Mouse (Mus musculus) intestine, embryonic 14.5 days (tissue): ENCODE data around the gene Tnfsf13. TPM values are rescaled to one million over a fixed set of nuclear protein-coding genes. Genes with fewer than 3 reads are reported as not detected.

Source experiments
- ATAC-seq: fragments of 200-750 bp; cut with Nextera tagmentation; replicated peaks from 2 replicates; pipeline ENCODE4 v1.8.0; 2017; ENCODE audit warnings: low read depth, moderate number of reproducible peaks, moderate TSS enrichment, moderate library complexity; ENCODE audit not compliant: low FRiP score, low TSS enrichment
- DNase-seq: peaks from one replicate; pipeline ENCODE4 v3.0.0-alpha.2; 2018; ENCODE audit warnings: low spot score
- H3K27ac ChIP-seq: fragments of 300-500 bp; sonication (generic); 2 replicates; pipeline ENCODE4 v1.5.1; 2014; ENCODE audit warnings: low read depth, mild to moderate bottlenecking, control low read depth
- H3K27me3 ChIP-seq: fragments of 300-500 bp; sonication (generic); replicated peaks from 2 replicates; pipeline ENCODE4 v1.6.1; 2014; ENCODE audit warnings: low read length, control low read depth; ENCODE audit not compliant: control insufficient read depth, insufficient read depth
- H3K36me3 ChIP-seq: fragments of 300-500 bp; sonication (generic); 2 replicates; pipeline ENCODE4 v1.6.1; 2014; ENCODE audit warnings: low read length, control low read depth; ENCODE audit not compliant: control insufficient read depth, insufficient read depth
- H3K4me1 ChIP-seq: fragments of 300-500 bp; sonication (generic); replicated peaks from 2 replicates; pipeline ENCODE4 v1.6.1; 2014; ENCODE audit warnings: low read length, control low read depth, mixed read lengths; ENCODE audit not compliant: control insufficient read depth, insufficient read depth
- H3K4me2 ChIP-seq: fragments of 300-500 bp; sonication (generic); 2 replicates; pipeline ENCODE4 v1.6.1; 2014; ENCODE audit warnings: low read length
- H3K4me3 ChIP-seq: fragments of 300-500 bp; sonication (generic); 2 replicates; pipeline ENCODE4 v1.5.1; 2014; ENCODE audit warnings: low read depth, low read length, control low read depth, mixed read lengths
- H3K9ac ChIP-seq: fragments of 300-500 bp; sonication (generic); 2 replicates; pipeline ENCODE4 v1.6.1; 2014; ENCODE audit warnings: mild to moderate bottlenecking, low read length
- H3K9me3 ChIP-seq: fragments of 300-500 bp; sonication (generic); 2 replicates; pipeline ENCODE4 v1.6.1; 2016; ENCODE audit warnings: low read length, control low read depth; ENCODE audit not compliant: control insufficient read depth
- WGBS: fragments of 180-500 bp; shearing (Covaris S2); extraction: QIAGEN DNeasy Blood & Tissue Kit; methylation state at CpG from one replicate; pipeline ENCODE4 v1.1.7; 2014; 5-methylcytosine and 5-hydroxymethylcytosine counted together
- polyA plus RNA-seq: library from polyadenylated mRNA; unstranded; fragments of >200 nt; fragmentation: Nextera tagmentation; extraction: Ambion mirVana; gene quantifications from 2 replicates; pipeline ENCODE4 v1.2.1, GENCODE M21; 2014

Gene Tnfsf13
- polyA plus RNA-seq, 1 experiment from 2014 or later = not detected

DNA sequence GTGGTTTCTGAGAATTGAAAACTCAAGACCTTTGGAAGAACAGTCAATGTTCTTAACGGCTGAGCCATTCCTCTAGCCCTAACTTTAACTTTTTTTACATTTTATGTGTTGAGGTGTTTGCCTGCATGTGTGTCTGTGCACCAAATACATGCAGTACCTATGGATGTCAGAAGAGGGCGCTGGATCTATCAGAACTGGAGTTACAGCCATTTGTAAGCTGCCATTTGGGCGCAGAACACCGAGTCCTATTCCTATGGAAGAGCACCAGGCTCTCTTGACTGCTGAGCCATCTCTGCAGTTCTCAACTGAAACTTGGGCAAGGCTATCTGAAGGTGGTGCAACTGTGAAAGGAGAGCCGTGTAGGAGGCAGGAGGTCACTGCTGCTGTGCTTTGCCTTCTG is 13.0 kb upstream of the Tnfsf13 start:
- no peak for DNase-seq
- ATAC-seq = no peak
- 72% methylated on average over 5 of the region's 5 CpGs for WGBS
- Histone ChIP-seq H3K4me3 (no peak overlapping the region), H3K36me3 (no peaks in the 10 kb centered on the region), H3K9ac (no peak overlapping the region), H3K4me2 (no peak overlapping the region), H3K4me1 (no peaks in the 10 kb centered on the region), H3K9me3 (0 out of 2 replicates have a peak, but pooled peaks cover 3% of the 10 kb centered on the region), H3K27ac (no peak overlapping the region), H3K27me3 (no peaks in the 10 kb centered on the region)

DNA sequence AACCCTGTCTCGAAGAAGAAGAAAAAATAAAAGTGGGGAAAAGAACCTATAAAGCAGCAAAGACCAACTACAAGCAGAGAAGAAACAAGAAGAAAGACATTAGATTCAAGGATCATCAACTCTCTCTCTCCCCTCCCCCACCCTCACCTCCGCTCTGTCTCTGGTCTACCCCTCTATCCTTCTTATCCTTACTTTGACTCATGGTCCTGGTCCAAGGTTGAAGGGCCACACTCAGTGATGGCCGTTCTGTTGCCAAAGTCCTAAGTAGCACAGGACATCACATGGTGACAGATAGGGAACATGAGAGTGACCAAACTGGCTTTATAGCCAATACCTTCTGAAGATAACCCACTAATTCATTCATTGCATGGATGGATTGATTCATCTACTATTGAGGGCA is 11.8 kb upstream of the Tnfsf13 start:
- H3K4me1 ChIP-seq = no peaks in the 10 kb centered on the region
- no peaks in the 10 kb centered on the region for H3K27me3 ChIP-seq
- ATAC-seq (no peak), DNase-seq (no peak)
- 0 out of 2 replicates have a peak, but pooled peaks cover 3% of the 10 kb centered on the region for H3K9me3 ChIP-seq
- H3K4me2 ChIP-seq = no peak overlapping the region
- 85% methylated on average over 3 of the region's 3 CpGs for WGBS
- H3K9ac ChIP-seq = no peak overlapping the region
- no peak overlapping the region for H3K4me3 ChIP-seq
- H3K27ac ChIP-seq = no peak overlapping the region
- no peaks in the 10 kb centered on the region for H3K36me3 ChIP-seq

DNA sequence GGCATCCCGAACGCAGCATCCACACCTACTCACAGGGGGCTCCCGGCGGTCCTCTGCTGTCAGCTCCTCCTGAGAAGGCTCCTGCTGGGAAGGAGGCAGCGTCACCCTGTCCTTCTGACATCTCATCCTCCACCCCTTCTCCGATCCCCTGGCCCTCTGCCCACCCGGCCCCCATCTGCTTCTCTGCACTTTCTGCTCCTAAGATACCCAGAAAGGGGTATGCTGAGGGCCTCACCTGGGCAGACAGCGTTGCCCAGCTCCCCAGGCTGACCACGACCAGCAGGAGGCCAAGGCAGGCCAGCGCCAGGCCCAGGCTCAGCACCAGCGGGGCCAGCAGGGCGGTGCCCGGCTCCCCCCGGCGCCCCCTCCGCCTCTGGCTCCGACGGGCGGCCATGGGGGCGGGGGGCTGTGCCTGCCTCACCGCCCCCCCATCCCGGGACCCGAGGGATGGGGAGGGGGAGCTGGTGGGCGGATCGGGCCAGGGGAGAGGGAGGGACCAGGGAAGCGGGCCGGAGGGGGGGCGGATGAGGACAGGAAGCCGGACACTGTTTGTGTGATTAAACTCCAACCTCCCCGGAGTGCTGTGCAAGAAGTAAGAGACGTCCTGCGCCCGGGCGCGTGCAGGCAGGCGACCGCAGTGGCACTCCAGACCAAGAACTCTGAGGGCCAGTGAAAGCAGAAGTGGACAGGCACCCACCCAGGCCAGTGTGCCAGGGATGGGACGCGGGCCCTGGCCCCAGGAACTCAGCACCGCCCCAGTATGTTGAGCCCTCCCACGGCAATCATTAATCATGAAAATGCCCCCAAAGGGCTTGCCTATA is 10.0 kb upstream of the Tnfsf13 start, which contains the start of the genes Tnfsf12 and Tnfsfm13:
TSS of gene Tnfsf12 (minus strand) at position 489 of the 821 bp plus-strand sequence.
TSS of gene Tnfsfm13 (minus strand) at position 738 of the 821 bp plus-strand sequence.
- Histone ChIP-seq H3K9ac (peak within 1 kb of the TSS; percentile 59), H3K4me3 (peak within 1 kb of the TSS; percentile 54), H3K27ac (peak within 1 kb of the TSS; percentile 57), H3K36me3 (no peaks in the 10 kb centered on the region), H3K4me2 (peak within 1 kb of the TSS; percentile 79), H3K9me3 (0 out of 2 replicates have a peak, but pooled peaks cover 3% of the 10 kb centered on the region), H3K27me3 (no peaks in the 10 kb centered on the region), H3K4me1 (no peaks in the 10 kb centered on the region)
- ATAC-seq = peak; percentile 69
- peak; percentile 78 for DNase-seq
- WGBS = under 1% methylated on average over 29 of the region's 41 CpGs

DNA sequence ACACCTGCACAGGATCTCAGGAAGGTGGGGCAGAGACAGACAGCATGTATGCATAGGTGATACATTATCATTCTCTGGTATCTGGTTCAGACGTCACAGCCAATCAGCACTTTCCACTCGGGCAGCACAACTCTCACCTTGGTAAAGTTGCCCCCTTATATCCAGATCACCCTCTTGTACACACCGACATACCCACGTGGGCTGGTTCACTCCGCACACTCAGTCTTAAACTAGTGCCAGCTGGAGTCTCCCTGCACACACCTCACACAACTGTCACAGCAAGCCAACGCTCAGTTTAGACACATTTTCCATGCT is 9.4 kb upstream of the Tnfsf13 start:
- no peaks in the 10 kb centered on the region for H3K4me1 ChIP-seq
- 0 out of 2 replicates have a peak, but pooled peaks cover 3% of the 10 kb centered on the region for H3K9me3 ChIP-seq
- no peaks in the 10 kb centered on the region for H3K36me3 ChIP-seq
- H3K4me2 ChIP-seq = peak overlapping the region; percentile 79
- WGBS = 23% methylated on average over 6 of the region's 6 CpGs
- H3K27ac ChIP-seq = peak overlapping the region; percentile 57; the same call in 1 of the 2 replicates
- H3K9ac ChIP-seq = peak overlapping the region; percentile 59
- peak overlapping the region; percentile 54 for H3K4me3 ChIP-seq
- DNase-seq = no peak
- H3K27me3 ChIP-seq = no peaks in the 10 kb centered on the region
- ATAC-seq = no peak

DNA sequence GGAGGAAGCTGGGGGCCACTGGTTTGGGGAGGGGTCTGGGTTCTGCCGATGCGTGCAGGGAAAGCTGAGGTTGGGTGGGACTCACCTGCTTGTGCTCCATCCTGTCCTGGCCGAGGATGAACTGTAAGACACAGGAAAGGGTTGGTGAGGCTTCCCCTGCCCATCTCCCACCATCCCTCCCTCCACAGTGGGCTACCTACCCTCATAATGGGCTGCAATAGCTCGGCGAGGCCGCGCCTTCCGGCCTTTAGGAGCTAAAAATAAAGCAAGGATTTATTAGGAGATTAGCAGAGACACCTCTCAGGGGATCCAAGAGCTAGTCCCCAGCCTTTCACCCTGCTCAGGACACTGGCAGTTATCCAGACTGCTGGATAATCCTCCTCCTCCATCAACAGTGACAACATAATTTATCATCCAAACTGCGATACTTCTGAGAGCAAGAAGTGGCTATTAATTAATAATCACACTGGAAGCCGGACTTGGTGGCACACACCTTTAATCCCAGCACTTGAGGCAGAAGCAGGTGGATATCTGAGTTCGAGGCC is 7.9 kb upstream of the Tnfsf13 start:
- Histone ChIP-seq H3K27me3 (no peaks in the 10 kb centered on the region), H3K4me1 (no peaks in the 10 kb centered on the region), H3K4me3 (no peak overlapping the region), H3K9me3 (0 out of 2 replicates have a peak, but pooled peaks cover under 1% of the 10 kb centered on the region), H3K36me3 (no peaks in the 10 kb centered on the region), H3K27ac (no peak overlapping the region), H3K9ac (no peak overlapping the region), H3K4me2 (no peak overlapping the region)
- WGBS = 58% methylated on average over 11 of the region's 11 CpGs
- no peak for ATAC-seq
- no peak for DNase-seq

DNA sequence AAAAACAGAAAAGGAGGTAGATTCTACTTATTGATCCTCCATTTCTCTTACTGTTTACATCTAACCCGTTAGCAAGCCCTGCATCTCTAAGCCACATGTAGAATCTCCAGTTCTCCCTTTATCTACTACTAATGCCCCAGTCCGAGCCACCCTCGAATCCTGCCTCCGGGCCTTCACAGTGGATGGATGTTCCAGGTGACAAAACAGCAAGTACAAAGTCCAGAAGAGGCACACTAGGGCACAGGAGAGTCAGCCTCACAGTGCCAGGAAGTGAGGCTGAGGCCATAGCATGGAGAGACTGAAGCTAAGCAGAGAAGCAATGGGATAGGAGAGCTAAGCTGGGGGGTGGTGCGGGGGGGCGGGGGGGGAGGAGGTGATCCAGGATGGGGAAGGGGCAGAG is 7.3 kb upstream of the Tnfsf13 start:
- 74% methylated on average over 6 of the region's 6 CpGs for WGBS
- H3K4me3 ChIP-seq = no peak overlapping the region
- H3K4me1 ChIP-seq = no peaks in the 10 kb centered on the region
- no peak for DNase-seq
- H3K27ac ChIP-seq = no peak overlapping the region
- H3K27me3 ChIP-seq = no peaks in the 10 kb centered on the region
- H3K9me3 ChIP-seq = no peaks in the 10 kb centered on the region
- no peak overlapping the region for H3K9ac ChIP-seq
- no peak overlapping the region for H3K4me2 ChIP-seq
- H3K36me3 ChIP-seq = no peaks in the 10 kb centered on the region
- ATAC-seq = no peak

DNA sequence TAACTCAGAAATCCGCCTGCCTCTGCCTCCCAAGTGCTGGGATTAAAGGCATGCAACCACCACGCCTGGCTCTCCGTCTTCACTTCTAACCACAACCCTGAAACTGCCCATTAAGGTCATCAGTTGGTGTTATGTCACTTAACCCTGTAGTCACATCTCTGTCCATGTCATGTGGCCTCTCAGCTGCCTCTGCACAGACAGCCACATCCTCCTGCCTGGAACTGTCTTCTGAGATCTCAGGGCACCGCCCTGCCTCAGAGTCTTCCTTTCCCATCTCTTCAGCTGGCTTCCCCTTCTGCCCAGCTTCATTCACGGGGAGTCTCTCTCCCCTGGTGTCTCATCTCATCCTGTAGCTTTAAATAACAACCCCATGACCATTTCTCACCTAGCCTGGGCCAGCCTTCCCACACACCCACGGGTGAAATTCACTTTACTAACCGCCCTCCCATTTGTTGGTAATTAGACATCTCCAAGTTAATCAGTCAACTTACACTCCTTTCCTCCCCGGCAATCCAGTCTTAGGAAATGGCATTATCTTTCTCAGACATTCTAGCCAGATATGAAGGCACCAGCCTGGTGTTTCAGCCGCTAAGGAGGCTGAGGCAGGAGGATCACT is 6.7 kb upstream of the Tnfsf13 start:
- no peak overlapping the region for H3K4me3 ChIP-seq
- no peaks in the 10 kb centered on the region for H3K36me3 ChIP-seq
- ATAC-seq (no peak), DNase-seq (no peak)
- no peaks in the 10 kb centered on the region for H3K9me3 ChIP-seq
- WGBS = 73% methylated on average over 9 of the region's 9 CpGs
- H3K27ac ChIP-seq = no peak overlapping the region
- no peak overlapping the region for H3K9ac ChIP-seq
- H3K27me3 ChIP-seq = no peaks in the 10 kb centered on the region
- H3K4me2 ChIP-seq = no peak overlapping the region
- H3K4me1 ChIP-seq = no peaks in the 10 kb centered on the region

DNA sequence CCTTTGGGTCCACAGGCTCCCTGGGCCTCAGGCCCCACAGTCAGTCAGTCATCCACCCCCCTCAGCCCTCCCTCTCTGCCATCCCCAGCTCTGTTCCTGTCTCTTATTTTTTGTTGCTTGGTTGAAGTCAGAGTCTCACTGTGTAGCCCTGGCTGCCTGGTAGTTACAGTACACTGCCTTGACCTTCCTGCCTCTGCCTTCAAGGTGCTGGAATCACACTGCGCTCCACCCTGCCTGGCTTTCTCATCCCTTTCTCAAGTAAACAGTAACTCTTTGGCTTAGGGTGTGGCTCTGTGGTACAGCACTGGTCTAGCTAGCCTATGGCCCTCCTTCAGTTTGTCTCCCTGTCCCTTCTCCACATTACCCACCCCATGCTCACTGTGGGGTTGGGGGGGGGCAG is 4.3 kb upstream of the Tnfsf13 start:
- WGBS = 95% methylated on average over 1 of the region's 1 CpGs
- ATAC-seq = no peak
- H3K9me3 ChIP-seq = no peaks in the 10 kb centered on the region

More for the DNA sequence above, 4.3 kb upstream of the Tnfsf13 start:
- H3K9ac ChIP-seq = no peak overlapping the region
- H3K4me3 ChIP-seq = no peak overlapping the region
- no peaks in the 10 kb centered on the region for H3K27me3 ChIP-seq
- H3K4me2 ChIP-seq = no peak overlapping the region
- no peak overlapping the region for H3K27ac ChIP-seq
- no peak for DNase-seq
- H3K4me1 ChIP-seq = peaks cover 8% of the 10 kb centered on the region; the same call in 1 of the 2 replicates
- no peaks in the 10 kb centered on the region for H3K36me3 ChIP-seq
